Comparison of ENCODE assay signal across 11 mouse cellular contexts in the genomic region with DNA sequence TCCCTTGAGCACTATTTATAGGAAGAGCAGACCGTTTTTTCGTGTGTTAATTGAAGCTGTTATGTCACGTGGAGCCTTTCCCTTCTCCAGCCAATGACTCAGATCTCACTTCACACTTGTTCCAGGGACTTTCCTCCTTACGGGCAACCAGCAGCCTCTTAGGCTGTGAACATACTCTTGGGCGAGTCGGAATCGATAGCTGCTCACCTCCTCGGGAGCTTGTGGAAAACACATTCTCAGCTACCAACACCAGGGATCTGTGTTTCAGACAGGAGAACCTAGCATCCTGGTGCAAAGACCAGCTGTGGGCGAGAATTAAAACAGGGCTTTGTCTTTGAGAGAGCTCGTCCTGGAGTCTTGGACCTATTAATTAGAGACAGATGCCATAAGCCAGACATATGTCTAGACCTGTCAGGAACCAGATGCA.
DNase-seq lines count a peak whose midpoint lies in the region; ATAC-seq and TF ChIP-seq lines count a peak whose summit lies in the region.
"Had no signal": no experiment of that assay in that cellular context is flagged by ENCODE, and none has a peak within 500 bp of the region (broad histone marks: within the 10 kb centered on the region; RNA-seq: fewer than 3 reads in every experiment).

No protein-coding gene starts in this region.

- no peaks in the 10 kb centered on the region for H3K36me3 ChIP-seq in heart, embryonic 10.5 days
- H3K36me3 ChIP-seq in embryonic facial prominence, embryonic 10.5 days (replicated peaks): no peaks in the 10 kb centered on the region
- no peaks in the 10 kb centered on the region for H3K36me3 ChIP-seq in hindbrain, embryonic 12.5 days
- H3K36me3 ChIP-seq in neural tube, embryonic 15.5 days: no peaks in the 10 kb centered on the region
- no peaks in the 10 kb centered on the region for H3K36me3 ChIP-seq in stomach, postnatal 0 days (ENCODE audit: control insufficient read depth, insufficient read depth, low read length)

- no peak for DNase-seq in heart, embryonic 10.5 days (ENCODE audit: low spot score)
- DNase-seq in heart, postnatal 4 days: no peak
- peak; percentile 56 for DNase-seq in embryonic facial prominence, embryonic 10.5 days (ENCODE audit: low spot score)
- DNase-seq in layer of hippocampus, postnatal 25 days (ENCODE audit: extremely low spot score in 1 of 2, low spot score in 1 of 2): no peak
- no peak for DNase-seq in stomach, postnatal 0 days (ENCODE audit: low spot score)
- DNase-seq in gastrocnemius, postnatal 4 days (ENCODE audit: low spot score in 2 of 2): no peak
- DNase-seq: adrenal gland, adult 2 months had no signal

- H3K9me3 ChIP-seq in heart, embryonic 10.5 days: no peaks in the 10 kb centered on the region
- no peaks in the 10 kb centered on the region for H3K9me3 ChIP-seq in embryonic facial prominence, embryonic 10.5 days
- H3K9me3 ChIP-seq in hindbrain, embryonic 12.5 days (replicated peaks): no peaks in the 10 kb centered on the region
- H3K9me3 ChIP-seq in neural tube, embryonic 15.5 days (replicated peaks): no peaks in the 10 kb centered on the region
- H3K9me3 ChIP-seq in stomach, postnatal 0 days (ENCODE audit: control insufficient read depth, low read length): no peaks in the 10 kb centered on the region

- H3K27ac ChIP-seq in heart, embryonic 10.5 days: 0 out of 2 replicates have a peak overlapping the region, but pooled peaks have one; percentile 22
- H3K27ac ChIP-seq in embryonic facial prominence, embryonic 10.5 days (replicated peaks): peak overlapping the region; percentile 68
- 0 out of 2 replicates have a peak overlapping the region, but pooled peaks have one; percentile 44 for H3K27ac ChIP-seq in hindbrain, embryonic 12.5 days
- peak overlapping the region; percentile 58; the same call in 1 of the 2 replicates for H3K27ac ChIP-seq in neural tube, embryonic 15.5 days (replicated peaks)
- no peak overlapping the region for H3K27ac ChIP-seq in stomach, postnatal 0 days (replicated peaks)

- H3K27me3 ChIP-seq in heart, embryonic 10.5 days (ENCODE audit: insufficient read depth, poor library complexity, severe bottlenecking): no peaks in the 10 kb centered on the region
- no peaks in the 10 kb centered on the region for H3K27me3 ChIP-seq in embryonic facial prominence, embryonic 10.5 days (replicated peaks; ENCODE audit: low read depth, poor library complexity, severe bottlenecking)
- no peaks in the 10 kb centered on the region for H3K27me3 ChIP-seq in hindbrain, embryonic 12.5 days
- H3K27me3 ChIP-seq in neural tube, embryonic 15.5 days (replicated peaks): no peaks in the 10 kb centered on the region
- H3K27me3 ChIP-seq in stomach, postnatal 0 days (ENCODE audit: control insufficient read depth, insufficient read depth, low read length): no peaks in the 10 kb centered on the region

- H3K4me2 ChIP-seq in hindbrain, embryonic 12.5 days (replicated peaks): peak overlapping the region; percentile 15; the same call in 1 of the 2 replicates
- H3K4me2 ChIP-seq in neural tube, embryonic 15.5 days: peak overlapping the region; percentile 26; the same call in 1 of the 2 replicates
- H3K4me2 ChIP-seq in stomach, postnatal 0 days (replicated peaks; ENCODE audit: low read depth): no peak overlapping the region
- H3K4me2 ChIP-seq: liver, embryonic 11.5 days; midbrain, embryonic 11.5 days had no signal

- peak; percentile 29 for ATAC-seq in hindbrain, embryonic 12.5 days (ENCODE audit: low FRiP score)
- ATAC-seq in neural tube, embryonic 15.5 days (ENCODE audit: low FRiP score): peak; percentile 60
- ATAC-seq in stomach, postnatal 0 days (ENCODE audit: low FRiP score, low TSS enrichment): no peak

- no peak for TF ChIP-seq EP300 in stomach, postnatal 0 days (optimal IDR thresholded peaks at IDR 0.05)

- peaks cover 29% of the 10 kb centered on the region; the same call in 1 of the 2 replicates for H3K4me1 ChIP-seq in heart, embryonic 10.5 days
- peaks cover 24% of the 10 kb centered on the region for H3K4me1 ChIP-seq in embryonic facial prominence, embryonic 10.5 days
- peaks cover 24% of the 10 kb centered on the region for H3K4me1 ChIP-seq in hindbrain, embryonic 12.5 days
- peaks cover 15% of the 10 kb centered on the region for H3K4me1 ChIP-seq in neural tube, embryonic 15.5 days
- no peaks in the 10 kb centered on the region; the same call in 1 of the 2 replicates for H3K4me1 ChIP-seq in stomach, postnatal 0 days (replicated peaks; ENCODE audit: control insufficient read depth, insufficient read depth)

- TF ChIP-seq CTCF in stomach, postnatal 0 days (IDR thresholded peaks at IDR 0.05; ENCODE audit: low read depth): no peak

- no peak overlapping the region for H3K4me3 ChIP-seq in heart, embryonic 10.5 days
- H3K4me3 ChIP-seq in embryonic facial prominence, embryonic 10.5 days: no peak overlapping the region
- no peak overlapping the region for H3K4me3 ChIP-seq in hindbrain, embryonic 12.5 days
- H3K4me3 ChIP-seq in neural tube, embryonic 15.5 days (replicated peaks): no peak overlapping the region
- no peak overlapping the region for H3K4me3 ChIP-seq in stomach, postnatal 0 days (ENCODE audit: low read depth, low read length)

- no peak overlapping the region for H3K9ac ChIP-seq in hindbrain, embryonic 12.5 days
- H3K9ac ChIP-seq in neural tube, embryonic 15.5 days (replicated peaks): no peak overlapping the region
- no peak overlapping the region for H3K9ac ChIP-seq in stomach, postnatal 0 days (ENCODE audit: low read length)

- WGBS in heart, embryonic 10.5 days: 49% methylated on average over 10 of the region's 10 CpGs
- WGBS in embryonic facial prominence, embryonic 10.5 days: 39% methylated on average over 10 of the region's 10 CpGs
- WGBS in hindbrain, embryonic 12.5 days: 52% methylated on average over 10 of the region's 10 CpGs
- WGBS in neural tube, embryonic 15.5 days: 26% methylated on average over 10 of the region's 10 CpGs
- 67% methylated on average over 10 of the region's 10 CpGs for WGBS in stomach, postnatal 0 days
